Mouse (Mus musculus) midbrain, embryonic 12.5 days (tissue): ENCODE data around the gene Cd300lg. TPM values are rescaled to one million over a fixed set of nuclear protein-coding genes. Genes with fewer than 3 reads are reported as not detected.

Experiments
- ATAC-seq: fragments of 200-750 bp; cut with Nextera tagmentation; 2 replicates; pipeline ENCODE4 v1.8.0; 2017; ENCODE audit warnings: low read depth, moderate TSS enrichment, moderate library complexity; ENCODE audit not compliant: low FRiP score
- H3K27ac ChIP-seq: fragments of 300-500 bp; sonication (generic); replicated peaks from 2 replicates; pipeline ENCODE4 v1.5.1; 2016; ENCODE audit warnings: mild to moderate bottlenecking
- H3K27me3 ChIP-seq: fragments of 300-500 bp; sonication (generic); 2 replicates; pipeline ENCODE4 v1.6.1; 2016; ENCODE audit warnings: mild to moderate bottlenecking
- H3K36me3 ChIP-seq: fragments of 300-500 bp; sonication (generic); 2 replicates; pipeline ENCODE4 v1.6.1; 2016
- H3K4me1 ChIP-seq: fragments of 300-500 bp; sonication (generic); 2 replicates; pipeline ENCODE4 v1.6.1; 2016
- H3K4me2 ChIP-seq: fragments of 300-500 bp; sonication (generic); replicated peaks from 2 replicates; pipeline ENCODE4 v1.6.1; 2016; ENCODE audit warnings: mild to moderate bottlenecking, moderate library complexity
- H3K4me3 ChIP-seq: fragments of 300-500 bp; sonication (generic); 2 replicates; pipeline ENCODE4 v1.5.1; 2016; ENCODE audit warnings: mild to moderate bottlenecking
- H3K9ac ChIP-seq: fragments of 300-500 bp; sonication (generic); replicated peaks from 2 replicates; pipeline ENCODE4 v1.6.1; 2016; ENCODE audit warnings: mild to moderate bottlenecking, moderate library complexity
- H3K9me3 ChIP-seq: fragments of 300-500 bp; sonication (generic); 2 replicates; pipeline ENCODE4 v1.6.1; 2016; ENCODE audit warnings: mild to moderate bottlenecking
- WGBS: fragments of 180-500 bp; shearing (Covaris S2); methylation state at CpG from one replicate; pipeline ENCODE4 v1.1.7; 2016; 5-methylcytosine and 5-hydroxymethylcytosine counted together
- polyA plus RNA-seq: library from polyadenylated mRNA; unstranded; fragments of >200 nt; fragmentation: Nextera tagmentation; extraction: Ambion mirVana; gene quantifications from 2 replicates; pipeline ENCODE4 v1.2.1, GENCODE M21; 2016

Gene Cd300lg
- 0.19 and 0.34 TPM in 2 replicates for polyA plus RNA-seq

- peaks cover 9% of the 10 kb centered on the region; the same call in 1 of the 2 replicates for H3K27me3 ChIP-seq
- H3K4me3 ChIP-seq = no peak within 1 kb of the TSS
- H3K9ac ChIP-seq = no peak within 1 kb of the TSS
- no peak within 1 kb of the TSS for H3K4me2 ChIP-seq
- H3K9me3 ChIP-seq = peaks cover 13% of the 10 kb centered on the region
- H3K4me1 ChIP-seq = no peaks in the 10 kb centered on the region
- H3K27ac ChIP-seq = no peak within 1 kb of the TSS
- ATAC-seq = no peak
- 64% methylated on average over 5 of the region's 5 CpGs for WGBS
- H3K36me3 ChIP-seq = no peaks in the 10 kb centered on the region
Measured at GRCm38 (mm10) chr11:102041350-102041949, at the start of gene Cd300lg. Gene Cd300lg (plus strand): TSS chr11:102041509.

GRCm38 (mm10) chr11:101991813-101992212 is 49.5 kb upstream of the Cd300lg start:
- Histone ChIP-seq H3K9ac (no peak overlapping the region), H3K27me3 (peaks cover 15% of the 10 kb centered on the region; the same call in 1 of the 2 replicates), H3K4me2 (no peak overlapping the region), H3K27ac (no peak overlapping the region), H3K4me3 (no peak overlapping the region), H3K9me3 (no peaks in the 10 kb centered on the region), H3K4me1 (peaks cover 6% of the 10 kb centered on the region; the same call in 1 of the 2 replicates), H3K36me3 (no peaks in the 10 kb centered on the region)
- ATAC-seq = no peak
- 91% methylated on average over 3 of the region's 3 CpGs for WGBS

GRCm38 (mm10) chr11:101992411-101992810 is 48.9 kb upstream of the Cd300lg start:
- H3K4me3 ChIP-seq = no peak overlapping the region
- H3K36me3 ChIP-seq = no peaks in the 10 kb centered on the region
- no peak overlapping the region for H3K4me2 ChIP-seq
- H3K27me3 ChIP-seq = peaks cover 9% of the 10 kb centered on the region; the same call in 1 of the 2 replicates
- peaks cover 6% of the 10 kb centered on the region; the same call in 1 of the 2 replicates for H3K4me1 ChIP-seq
- H3K27ac ChIP-seq = no peak overlapping the region
- H3K9me3 ChIP-seq = no peaks in the 10 kb centered on the region
- H3K9ac ChIP-seq = no peak overlapping the region
- no peak for ATAC-seq
- WGBS = 84% methylated on average over 7 of the region's 7 CpGs

GRCm38 (mm10) chr11:101994100-101994499 is 47.2 kb upstream of the Cd300lg start:
- no peak overlapping the region for H3K4me2 ChIP-seq
- H3K4me3 ChIP-seq = no peak overlapping the region
- ATAC-seq = no peak
- 0 out of 2 replicates have a peak, but pooled peaks cover 5% of the 10 kb centered on the region for H3K27me3 ChIP-seq
- WGBS = 87% methylated on average over 8 of the region's 8 CpGs
- no peak overlapping the region for H3K9ac ChIP-seq
- no peaks in the 10 kb centered on the region for H3K9me3 ChIP-seq
- no peak overlapping the region for H3K27ac ChIP-seq
- H3K4me1 ChIP-seq = no peaks in the 10 kb centered on the region
- H3K36me3 ChIP-seq = no peaks in the 10 kb centered on the region

- H3K4me1 ChIP-seq = no peaks in the 10 kb centered on the region
- H3K4me2 ChIP-seq = no peak overlapping the region
- ATAC-seq = no peak
- peaks cover 8% of the 10 kb centered on the region; the same call in 1 of the 2 replicates for H3K36me3 ChIP-seq
- H3K27me3 ChIP-seq = 0 out of 2 replicates have a peak, but pooled peaks cover 5% of the 10 kb centered on the region
- 92% methylated on average over 7 of the region's 7 CpGs for WGBS
- no peak overlapping the region for H3K4me3 ChIP-seq
- no peak overlapping the region for H3K9ac ChIP-seq
- no peaks in the 10 kb centered on the region for H3K9me3 ChIP-seq
- no peak overlapping the region for H3K27ac ChIP-seq
Measured at GRCm38 (mm10) chr11:101995938-101996337, 45.4 kb upstream of the Cd300lg start.

- Histone ChIP-seq H3K9me3 (no peaks in the 10 kb centered on the region), H3K27ac (no peak overlapping the region), H3K27me3 (no peaks in the 10 kb centered on the region), H3K4me3 (no peak overlapping the region), H3K9ac (no peak overlapping the region), H3K4me2 (no peak overlapping the region), H3K36me3 (peaks cover 17% of the 10 kb centered on the region), H3K4me1 (no peaks in the 10 kb centered on the region)
- ATAC-seq = no peak
- WGBS = 58% methylated on average over 5 of the region's 5 CpGs
Measured at GRCm38 (mm10) chr11:101998258-101998657, 43.1 kb upstream of the Cd300lg start.

- Histone ChIP-seq H3K4me2 (no peak overlapping the region), H3K4me1 (no peaks in the 10 kb centered on the region), H3K4me3 (no peak overlapping the region), H3K9me3 (no peaks in the 10 kb centered on the region), H3K36me3 (peaks cover 24% of the 10 kb centered on the region), H3K27me3 (no peaks in the 10 kb centered on the region), H3K9ac (no peak overlapping the region), H3K27ac (no peak overlapping the region)
- ATAC-seq = no peak
- WGBS = 58% methylated on average over 4 of the region's 4 CpGs
Measured at GRCm38 (mm10) chr11:101999466-101999865, 41.8 kb upstream of the Cd300lg start.

GRCm38 (mm10) chr11:102004251-102004650 is 37.1 kb upstream of the Cd300lg start:
- Histone ChIP-seq H3K36me3 (peaks cover 58% of the 10 kb centered on the region), H3K4me1 (peaks cover 12% of the 10 kb centered on the region; the same call in 1 of the 2 replicates), H3K4me3 (no peak overlapping the region), H3K9ac (no peak overlapping the region), H3K9me3 (no peaks in the 10 kb centered on the region), H3K27ac (no peak overlapping the region), H3K4me2 (no peak overlapping the region), H3K27me3 (no peaks in the 10 kb centered on the region)
- WGBS = 91% methylated on average over 8 of the region's 8 CpGs
- no peak for ATAC-seq

GRCm38 (mm10) chr11:102006271-102006670 is 35.0 kb upstream of the Cd300lg start:
- Histone ChIP-seq H3K4me2 (no peak overlapping the region), H3K27me3 (no peaks in the 10 kb centered on the region), H3K9ac (no peak overlapping the region), H3K4me1 (peaks cover 27% of the 10 kb centered on the region), H3K4me3 (no peak overlapping the region), H3K27ac (peak overlapping the region; percentile 65), H3K9me3 (no peaks in the 10 kb centered on the region), H3K36me3 (peaks cover 64% of the 10 kb centered on the region)
- no peak for ATAC-seq
- WGBS = 61% methylated on average over 9 of the region's 9 CpGs

- WGBS = 89% methylated on average over 5 of the region's 5 CpGs
Measured at GRCm38 (mm10) chr11:102006688-102007087, 34.6 kb upstream of the Cd300lg start.

GRCm38 (mm10) chr11:102008372-102008771 is 32.9 kb upstream of the Cd300lg start:
- Histone ChIP-seq H3K27ac (no peak overlapping the region), H3K9ac (no peak overlapping the region), H3K4me2 (no peak overlapping the region), H3K4me1 (peaks cover 27% of the 10 kb centered on the region), H3K36me3 (peaks cover 77% of the 10 kb centered on the region), H3K27me3 (no peaks in the 10 kb centered on the region), H3K4me3 (no peak overlapping the region), H3K9me3 (no peaks in the 10 kb centered on the region)
- 93% methylated on average over 8 of the region's 8 CpGs for WGBS
- no peak for ATAC-seq

More at GRCm38 (mm10) chr11:102006688-102007087, 34.6 kb upstream of the Cd300lg start:
- H3K36me3 ChIP-seq = peaks cover 64% of the 10 kb centered on the region
- H3K27ac ChIP-seq = peak overlapping the region; percentile 65
- no peaks in the 10 kb centered on the region for H3K27me3 ChIP-seq
- no peaks in the 10 kb centered on the region for H3K9me3 ChIP-seq
- no peak overlapping the region for H3K9ac ChIP-seq
- peaks cover 27% of the 10 kb centered on the region for H3K4me1 ChIP-seq
- ATAC-seq = no peak
- H3K4me2 ChIP-seq = no peak overlapping the region
- no peak overlapping the region for H3K4me3 ChIP-seq

- no peak overlapping the region for H3K9ac ChIP-seq
- peaks cover 78% of the 10 kb centered on the region for H3K36me3 ChIP-seq
- 0 out of 2 replicates have a peak overlapping the region, but pooled peaks have one; percentile 76 for H3K27ac ChIP-seq
- H3K4me1 ChIP-seq = peaks cover 30% of the 10 kb centered on the region
- ATAC-seq = no peak
- H3K4me3 ChIP-seq = no peak overlapping the region
- no peaks in the 10 kb centered on the region for H3K27me3 ChIP-seq
- H3K9me3 ChIP-seq = no peaks in the 10 kb centered on the region
- 89% methylated on average over 15 of the region's 15 CpGs for WGBS
- H3K4me2 ChIP-seq = no peak overlapping the region
Measured at GRCm38 (mm10) chr11:102008954-102009637, 32.2 kb upstream of the Cd300lg start.
